Mouse (Mus musculus) thymus, adult 2 months (tissue): Measurements from ENCODE around the gene Avpr1b.
"Not testable (repeated sequence)": the region's sequence is repeated elsewhere in the genome, so short reads cannot be mapped to it uniquely, and the experiment has no call there.

Experiments
- CTCF ChIP-seq: fragments of 200-500 bp; IDR thresholded peaks from 2 replicates; pipeline ENCODE4 v1.5.1; 2012; ENCODE audit warnings: mild to moderate bottlenecking, control low read depth, low read length, moderate library complexity, borderline replicate concordance; ENCODE audit not compliant: control insufficient read depth, poor library complexity, insufficient read depth; ENCODE audit errors: extremely low read depth
- POLR2A ChIP-seq: fragments of 200-500 bp; IDR thresholded peaks from 2 replicates; pipeline ENCODE4 v1.6.1; 2012; ENCODE audit warnings: mild to moderate bottlenecking, low read length, control low read depth, moderate library complexity; ENCODE audit not compliant: control insufficient read depth, poor library complexity, insufficient read depth; ENCODE audit errors: extremely low read depth

GRCm38 (mm10) chr1:131566056-131566455 is 33.0 kb upstream of the Avpr1b start:
- TF ChIP-seq CTCF, POLR2A: not testable (repeated sequence)
